Mouse (Mus musculus) stomach, embryonic 15.5 days (tissue): ENCODE results near the gene Ncf2. TPM values are rescaled to one million over a fixed set of nuclear protein-coding genes. Genes with fewer than 3 reads are reported as not detected.

Experiments
- ATAC-seq: fragments of 200-750 bp; cut with Nextera tagmentation; 2 replicates; pipeline ENCODE4 v1.8.0; 2017; ENCODE audit warnings: low read depth, moderate number of reproducible peaks, moderate TSS enrichment; ENCODE audit not compliant: insufficient read depth, low FRiP score
- H3K27ac ChIP-seq: fragments of 300-500 bp; sonication (generic); 2 replicates; pipeline ENCODE4 v1.5.1; 2015; ENCODE audit warnings: mild to moderate bottlenecking, inconsistent platforms
- H3K27me3 ChIP-seq: fragments of 300-500 bp; sonication (generic); replicated peaks from 2 replicates; pipeline ENCODE4 v1.6.1; 2015; ENCODE audit warnings: inconsistent platforms
- H3K36me3 ChIP-seq: fragments of 300-500 bp; sonication (generic); 2 replicates; pipeline ENCODE4 v1.6.1; 2015; ENCODE audit warnings: inconsistent platforms
- H3K4me1 ChIP-seq: fragments of 300-500 bp; sonication (generic); 2 replicates; pipeline ENCODE4 v1.6.1; 2015; ENCODE audit warnings: inconsistent platforms
- H3K4me2 ChIP-seq: fragments of 300-500 bp; sonication (generic); 2 replicates; pipeline ENCODE4 v1.6.1; 2015; ENCODE audit warnings: mild to moderate bottlenecking, inconsistent platforms
- H3K4me3 ChIP-seq: fragments of 300-500 bp; sonication (generic); replicated peaks from 2 replicates; pipeline ENCODE4 v1.5.1; 2015; ENCODE audit warnings: inconsistent platforms
- H3K9ac ChIP-seq: fragments of 300-500 bp; sonication (generic); 2 replicates; pipeline ENCODE4 v1.6.1; 2015; ENCODE audit warnings: inconsistent platforms
- H3K9me3 ChIP-seq: fragments of 300-500 bp; sonication (generic); 2 replicates; pipeline ENCODE4 v1.6.1; 2016; ENCODE audit warnings: inconsistent platforms
- WGBS: fragments of 180-500 bp; shearing (Covaris S2); methylation state at CpG from one replicate; pipeline ENCODE4 v1.1.7; 2015; 5-methylcytosine and 5-hydroxymethylcytosine counted together
- polyA plus RNA-seq: library from polyadenylated mRNA; unstranded; fragments of >200 nt; fragmentation: Nextera tagmentation; extraction: Ambion mirVana; gene quantifications from 2 replicates; pipeline ENCODE4 v1.2.1, GENCODE M21; 2015

Ncf2 gene
- polyA plus RNA-seq, 1 experiment from 2014 or later, result 6.1 TPM

GRCm38 (mm10) chr1:152838841-152839240 is 38.8 kb downstream of the Ncf2 start:
- Histone ChIP-seq H3K27me3 (no peaks in the 10 kb centered on the region), H3K27ac (no peak overlapping the region), H3K4me3 (no peak overlapping the region), H3K9me3 (no peaks in the 10 kb centered on the region), H3K4me1 (no peaks in the 10 kb centered on the region), H3K4me2 (no peak overlapping the region), H3K9ac (no peak overlapping the region), H3K36me3 (peaks cover 42% of the 10 kb centered on the region)
- no peak for ATAC-seq
- WGBS, result 90% methylated on average over 12 of the region's 12 CpGs

GRCm38 (mm10) chr1:152840343-152840742 is 40.3 kb downstream of the Ncf2 start:
- H3K27ac ChIP-seq, result no peak overlapping the region
- H3K27me3 ChIP-seq, result no peaks in the 10 kb centered on the region
- H3K36me3 ChIP-seq, result peaks cover 50% of the 10 kb centered on the region
- 93% methylated on average over 3 of the region's 3 CpGs for WGBS
- ATAC-seq, result no peak
- no peaks in the 10 kb centered on the region for H3K4me1 ChIP-seq
- no peak overlapping the region for H3K9ac ChIP-seq
- no peak overlapping the region for H3K4me3 ChIP-seq
- H3K4me2 ChIP-seq, result no peak overlapping the region
- no peaks in the 10 kb centered on the region for H3K9me3 ChIP-seq

GRCm38 (mm10) chr1:152841057-152841456 is 41.1 kb downstream of the Ncf2 start:
- Histone ChIP-seq H3K9ac (no peak overlapping the region), H3K27ac (no peak overlapping the region), H3K4me2 (no peak overlapping the region), H3K9me3 (no peaks in the 10 kb centered on the region), H3K4me3 (no peak overlapping the region), H3K4me1 (no peaks in the 10 kb centered on the region), H3K27me3 (no peaks in the 10 kb centered on the region), H3K36me3 (peaks cover 54% of the 10 kb centered on the region)
- 88% methylated on average over 2 of the region's 2 CpGs for WGBS
- no peak for ATAC-seq

- no peak overlapping the region for H3K27ac ChIP-seq
- no peak for ATAC-seq
- WGBS, result 93% methylated on average over 1 of the region's 1 CpGs
- H3K4me1 ChIP-seq, result no peaks in the 10 kb centered on the region
- H3K4me2 ChIP-seq, result no peak overlapping the region
- no peaks in the 10 kb centered on the region for H3K9me3 ChIP-seq
- H3K27me3 ChIP-seq, result no peaks in the 10 kb centered on the region
- H3K36me3 ChIP-seq, result peaks cover 58% of the 10 kb centered on the region
- H3K9ac ChIP-seq, result no peak overlapping the region
- H3K4me3 ChIP-seq, result no peak overlapping the region
Measured at GRCm38 (mm10) chr1:152844634-152845033, 44.6 kb downstream of the Ncf2 start.

GRCm38 (mm10) chr1:152845211-152845730 is 45.3 kb downstream of the Ncf2 start:
- no peak overlapping the region for H3K27ac ChIP-seq
- no peaks in the 10 kb centered on the region for H3K4me1 ChIP-seq
- no peak overlapping the region for H3K9ac ChIP-seq
- H3K4me3 ChIP-seq, result no peak overlapping the region
- peaks cover 53% of the 10 kb centered on the region for H3K36me3 ChIP-seq
- H3K9me3 ChIP-seq, result no peaks in the 10 kb centered on the region
- no peaks in the 10 kb centered on the region for H3K27me3 ChIP-seq
- no peak for ATAC-seq
- no peak overlapping the region for H3K4me2 ChIP-seq
- WGBS, result 82% methylated on average over 3 of the region's 3 CpGs

GRCm38 (mm10) chr1:152846856-152847255 is 46.9 kb downstream of the Ncf2 start:
- WGBS, result 87% methylated on average over 2 of the region's 2 CpGs

GRCm38 (mm10) chr1:152869901-152870300 is 69.9 kb downstream of the Ncf2 start:
- Histone ChIP-seq H3K9ac (no peak overlapping the region), H3K36me3 (peaks cover 12% of the 10 kb centered on the region), H3K27ac (no peak overlapping the region), H3K27me3 (no peaks in the 10 kb centered on the region), H3K4me1 (peaks cover 2% of the 10 kb centered on the region; the same call in 1 of the 2 replicates), H3K9me3 (no peaks in the 10 kb centered on the region), H3K4me3 (no peak overlapping the region), H3K4me2 (no peak overlapping the region)
- no peak for ATAC-seq
- 80% methylated on average over 6 of the region's 6 CpGs for WGBS

More at GRCm38 (mm10) chr1:152846856-152847255, 46.9 kb downstream of the Ncf2 start:
- Histone ChIP-seq H3K4me2 (no peak overlapping the region), H3K27ac (no peak overlapping the region), H3K9ac (no peak overlapping the region), H3K36me3 (peaks cover 51% of the 10 kb centered on the region), H3K27me3 (no peaks in the 10 kb centered on the region), H3K9me3 (no peaks in the 10 kb centered on the region), H3K4me1 (no peaks in the 10 kb centered on the region), H3K4me3 (no peak overlapping the region)
- ATAC-seq, result no peak

GRCm38 (mm10) chr1:152871031-152871430 is 71.0 kb downstream of the Ncf2 start:
- no peak for ATAC-seq
- WGBS, result 71% methylated on average over 3 of the region's 3 CpGs
- H3K4me1 ChIP-seq, result peaks cover 2% of the 10 kb centered on the region; the same call in 1 of the 2 replicates
- no peak overlapping the region for H3K4me3 ChIP-seq
- H3K9me3 ChIP-seq, result no peaks in the 10 kb centered on the region
- no peak overlapping the region for H3K27ac ChIP-seq
- no peak overlapping the region for H3K9ac ChIP-seq
- H3K4me2 ChIP-seq, result no peak overlapping the region
- peaks cover 12% of the 10 kb centered on the region for H3K36me3 ChIP-seq
- no peaks in the 10 kb centered on the region for H3K27me3 ChIP-seq

Other genes with a start within 250 kb of the Ncf2 start
- 0.08 TPM in 1 of 2 replicates, not detected in the other for gene Apobec4, start 49.6 kb upstream of the Ncf2 start, polyA plus RNA-seq
- gene Rgl1, start 33.8 kb upstream of the Ncf2 start, polyA plus RNA-seq, result 41.5 and 41.7 TPM in 2 replicates
- gene Arpc5, start 33.7 kb upstream of the Ncf2 start, polyA plus RNA-seq, result 326 and 330 TPM in 2 replicates
- gene Smg7, start 102.5 kb downstream of the Ncf2 start, polyA plus RNA-seq, result 22.8 and 27.5 TPM in 2 replicates
- gene Nmnat2, start 154.8 kb downstream of the Ncf2 start, polyA plus RNA-seq, result 1.5 and 2.4 TPM in 2 replicates